Mouse (Mus musculus): ENCODE measurements around the gene Acly. TPM values are rescaled to one million over a fixed set of nuclear protein-coding genes. Genes with fewer than 3 reads are reported as not detected.

Gene Acly
- 182 and 207 TPM in 2 replicates for polyA plus RNA-seq (2012; rRNA removed)

GRCm38 (mm10) chr11:100527458-100528374 lies at the start of gene Acly:
Acly (minus strand) TSS chr11:100528000.

GRCm38 (mm10) chr11:100574708-100575483 lies 47.1 kb upstream of the Acly start, which contains the start of gene Cnp:
Cnp (plus strand) TSS chr11:100574904.

GRCm38 (mm10) chr11:100544832-100545745 lies 17.3 kb upstream of the Acly start, which contains the start of gene Ttc25:
Ttc25 (plus strand) TSS chr11:100545607.

GRCm38 (mm10) chr11:100472197-100472934 lies 55.4 kb downstream of the Acly start, which contains the start of gene Klhl11:
Klhl11 (minus strand) TSS chr11:100472741.

GRCm38 (mm10) chr11:100441797-100442196 lies 86.0 kb downstream of the Acly start, which contains the start of the genes Nt5c3b and Klhl10:
Nt5c3b (minus strand) TSS chr11:100441808.
Klhl10 (plus strand) TSS chr11:100441917.

Other genes with a start within 250 kb of the Acly start
- 320 and 367 TPM in 2 replicates for gene Eif1, start 208.1 kb downstream of the Acly start, polyA plus RNA-seq (2012; rRNA removed)
- 0.26 and 0.29 TPM in 2 replicates for gene Gast, start 193.6 kb downstream of the Acly start, polyA plus RNA-seq (2012; rRNA removed)
- gene Hap1, start 171.9 kb downstream of the Acly start, polyA plus RNA-seq (2012; rRNA removed) = 183 and 184 TPM in 2 replicates
- gene Jup, start 130.2 kb downstream of the Acly start, polyA plus RNA-seq (2012; rRNA removed) = 57.1 and 75.3 TPM in 2 replicates
- 18.9 and 36.6 TPM in 2 replicates for gene P3h4, start 113.2 kb downstream of the Acly start, polyA plus RNA-seq (2012; rRNA removed)
- 29.8 and 75.3 TPM in 2 replicates for gene Fkbp10, start 112.3 kb downstream of the Acly start, polyA plus RNA-seq (2012; rRNA removed)
- gene Nt5c3b, start 86.2 kb downstream of the Acly start, polyA plus RNA-seq (2012; rRNA removed) = 113 and 117 TPM in 2 replicates
- gene Klhl10, start 86.1 kb downstream of the Acly start, polyA plus RNA-seq (2012; rRNA removed) = 1.5 TPM in 2 replicates
- gene Klhl11, start 55.3 kb downstream of the Acly start, polyA plus RNA-seq (2012; rRNA removed) = 7.5 and 8.1 TPM in 2 replicates
- gene Ttc25, start 17.6 kb upstream of the Acly start, polyA plus RNA-seq (2012; rRNA removed) = 1.6 and 1.7 TPM in 2 replicates
- gene Cnp, start 46.9 kb upstream of the Acly start, polyA plus RNA-seq (2012; rRNA removed) = 15.2 and 19.3 TPM in 2 replicates
- gene Nkiras2, start 91.2 kb upstream of the Acly start, polyA plus RNA-seq (2012; rRNA removed) = 93.5 and 98.6 TPM in 2 replicates
- 241 and 259 TPM in 2 replicates for gene Dnajc7, start 92.2 kb upstream of the Acly start, polyA plus RNA-seq (2012; rRNA removed)
- 0.26 and 2.1 TPM in 2 replicates for gene Zfp385c, start 164.5 kb upstream of the Acly start, polyA plus RNA-seq (2012; rRNA removed)
- gene Dhx58, start 176.3 kb upstream of the Acly start, polyA plus RNA-seq (2012; rRNA removed) = 3.3 and 3.5 TPM in 2 replicates
- gene Kat2a, start 184.5 kb upstream of the Acly start, polyA plus RNA-seq (2012; rRNA removed) = 62.1 and 66.2 TPM in 2 replicates
- not detected in 2 replicates for gene Hspb9, start 185.8 kb upstream of the Acly start, polyA plus RNA-seq (2012; rRNA removed)
- gene Rab5c, start 210.2 kb upstream of the Acly start, polyA plus RNA-seq (2012; rRNA removed) = 202 and 208 TPM in 2 replicates
- gene Kcnh4, start 231.9 kb upstream of the Acly start, polyA plus RNA-seq (2012; rRNA removed) = 26.0 and 29.2 TPM in 2 replicates
- 0.15 and 0.38 TPM in 2 replicates for gene Hcrt, start 234.9 kb upstream of the Acly start, polyA plus RNA-seq (2012; rRNA removed)
- 5.9 and 8.0 TPM in 2 replicates for gene Ghdc, start 243.0 kb upstream of the Acly start, polyA plus RNA-seq (2012; rRNA removed)